Mouse (Mus musculus): ENCODE data around the gene Ptger2.

Ptger2 gene

GRCm38 (mm10) chr14:45049689-45050418 lies 61.9 kb downstream of the Ptger2 start:
- peak; percentile 51 for DNase-seq (ENCODE audit: low read depth)

GRCm38 (mm10) chr14:45050419-45050776 lies 62.4 kb downstream of the Ptger2 start:
- DNase-seq (ENCODE audit: low read depth) = no peak

- no peak for DNase-seq (ENCODE audit: low read depth)
Observed at GRCm38 (mm10) chr14:45051116-45051515, 63.1 kb downstream of the Ptger2 start.

Data from NIH3T3 (cell line).